Mouse (Mus musculus): ENCODE measurements at regions not wholly inside any gene's neighbourhood (a gene's known extent, or its start where the extent isn't known, plus 50 kb on each side); places are given as distances from the start of the nearest gene placed in this dataset.
A peak's percentile ranks its signal among the peaks of the same experiment; 100 is the strongest.

GRCm38 (mm10) chr8:31314692-31315358, 2113.7 kb upstream of the 5930422O12Rik start:
- DNase-seq: no peak

- no peak for DNase-seq
Measured at GRCm38 (mm10) chr8:31315359-31315705, 2113.2 kb upstream of the 5930422O12Rik start.

DNA sequence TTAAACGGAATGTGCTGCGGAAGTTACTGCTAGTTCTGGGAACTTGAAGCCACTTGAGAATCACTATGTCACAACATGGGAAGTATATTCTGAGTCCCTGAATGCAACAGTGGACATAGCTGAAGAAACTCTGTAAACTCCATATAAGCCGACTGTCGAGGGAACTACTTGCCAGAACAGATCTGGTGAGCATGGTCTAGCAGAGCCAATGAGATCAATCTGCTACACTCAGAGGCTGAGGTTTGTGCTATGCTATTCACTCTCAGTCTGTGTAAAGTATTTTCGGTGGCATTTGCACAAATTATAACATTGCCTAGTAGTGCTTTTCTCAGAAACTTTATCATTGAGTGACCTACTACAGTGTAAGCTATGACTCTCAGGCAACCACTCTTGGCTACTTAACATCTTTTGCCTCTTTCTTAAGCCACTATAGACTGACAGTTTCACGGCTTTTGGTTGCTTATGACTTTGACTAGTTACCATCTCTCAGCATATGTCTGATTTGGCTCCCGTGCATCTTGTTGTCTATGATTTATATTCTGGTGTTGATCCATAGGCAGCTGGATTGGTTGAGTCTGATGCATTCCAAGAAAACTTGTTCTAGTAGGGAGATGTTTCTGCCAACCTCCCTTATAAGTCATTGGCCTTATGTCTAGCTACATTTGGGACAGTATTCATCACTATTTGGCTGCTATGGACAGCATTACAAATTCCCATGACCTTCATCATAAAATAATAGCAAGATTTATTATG, 2094.8 kb upstream of the 5930422O12Rik start:
- DNase-seq: no peak

DNA sequence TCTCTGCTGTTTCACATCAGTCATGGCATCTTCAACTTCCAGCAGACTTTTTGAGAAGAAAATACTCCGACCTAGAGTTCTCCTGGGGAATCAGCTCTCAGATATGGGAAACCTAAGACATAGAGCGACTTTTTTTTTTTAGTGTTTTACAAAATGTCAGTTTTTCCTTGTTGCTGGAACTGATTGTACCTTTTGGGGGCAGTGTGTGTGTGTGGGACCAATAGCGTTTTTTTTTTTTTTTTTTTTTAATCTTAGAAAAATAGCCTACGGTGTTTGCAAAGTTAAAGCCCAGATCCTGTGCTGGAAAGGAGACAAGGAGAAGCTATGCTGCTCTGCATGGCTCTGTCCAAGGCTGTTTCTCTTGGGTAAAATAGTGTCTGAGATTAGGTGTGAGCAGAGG, 2080.0 kb upstream of the 5930422O12Rik start:
- DNase-seq: no peak

DNA sequence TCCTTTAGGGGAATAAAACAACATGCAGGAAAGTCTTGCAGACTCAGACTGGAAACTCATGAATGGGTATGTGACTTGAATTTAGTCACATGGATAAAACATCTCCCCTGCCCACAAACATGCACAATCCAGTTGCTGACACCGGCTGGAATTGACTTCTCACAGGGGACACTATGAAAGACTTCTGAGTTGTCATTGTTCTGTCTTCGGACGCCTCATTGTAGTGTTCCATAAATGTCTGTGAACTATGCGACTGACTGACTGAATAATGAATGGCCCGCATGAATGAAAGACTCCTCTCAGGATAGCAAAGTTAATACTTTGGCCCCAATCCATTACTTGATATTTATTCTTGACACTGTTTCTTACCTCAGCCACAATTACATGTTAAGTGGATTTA, 2058.9 kb upstream of the 5930422O12Rik start:
- DNase-seq: no peak

GRCm38 (mm10) chr8:31370137-31371010, 2058.1 kb upstream of the 5930422O12Rik start:
- no peak for DNase-seq

- peak; percentile 2 for DNase-seq
Measured at GRCm38 (mm10) chr8:31371656-31372055, 2056.9 kb upstream of the 5930422O12Rik start.

DNA sequence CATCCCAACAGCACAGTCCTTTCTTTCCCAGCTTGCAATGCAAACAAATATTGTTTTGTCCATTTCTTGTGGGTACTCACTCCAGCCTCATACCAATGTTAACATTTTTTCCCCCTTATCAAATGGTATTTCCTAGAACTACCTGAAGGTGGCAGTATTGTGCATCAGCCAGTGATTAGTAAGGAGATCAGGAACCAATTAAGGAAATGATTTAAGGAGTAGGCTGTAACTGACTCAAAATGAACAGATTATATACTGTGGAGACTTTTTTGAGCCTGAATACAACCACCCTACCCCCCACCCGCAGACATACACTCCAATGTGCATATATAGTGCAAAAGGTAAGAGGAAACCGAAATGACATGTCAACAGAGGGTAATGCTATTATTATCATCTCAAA, 2056.1 kb upstream of the 5930422O12Rik start:
- DNase-seq: no peak

DNA sequence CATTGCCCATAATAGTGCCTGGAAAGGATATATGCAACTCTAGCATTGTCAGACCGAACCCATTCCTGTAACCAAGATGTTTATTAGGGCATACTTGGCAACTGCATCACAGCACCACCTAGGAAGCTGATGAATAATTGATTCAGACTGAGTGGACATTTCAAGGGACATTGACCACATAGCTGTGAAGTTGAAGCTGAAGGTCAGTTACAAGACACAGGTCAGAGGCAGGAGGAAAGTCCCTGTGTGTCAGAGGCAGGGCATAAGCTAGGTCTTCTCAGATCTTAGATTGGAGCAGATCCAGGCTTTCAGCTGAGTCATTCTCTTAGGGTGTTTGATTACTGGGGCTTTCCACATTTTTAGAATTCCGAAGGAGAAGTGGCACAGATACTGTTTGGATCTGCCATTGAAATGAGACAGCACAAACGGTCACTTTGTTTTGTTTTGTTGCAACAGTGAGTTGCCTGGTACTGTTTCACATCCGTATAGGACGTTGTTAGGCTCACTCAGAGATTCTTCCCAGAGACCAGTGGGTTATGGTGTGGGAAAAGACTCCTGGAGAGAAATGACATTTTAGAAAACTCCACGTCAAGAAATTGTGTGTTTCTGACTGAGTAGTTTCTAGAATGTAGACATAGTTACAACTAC, 2055.2 kb upstream of the 5930422O12Rik start:
- peak; percentile 53 for DNase-seq

DNA sequence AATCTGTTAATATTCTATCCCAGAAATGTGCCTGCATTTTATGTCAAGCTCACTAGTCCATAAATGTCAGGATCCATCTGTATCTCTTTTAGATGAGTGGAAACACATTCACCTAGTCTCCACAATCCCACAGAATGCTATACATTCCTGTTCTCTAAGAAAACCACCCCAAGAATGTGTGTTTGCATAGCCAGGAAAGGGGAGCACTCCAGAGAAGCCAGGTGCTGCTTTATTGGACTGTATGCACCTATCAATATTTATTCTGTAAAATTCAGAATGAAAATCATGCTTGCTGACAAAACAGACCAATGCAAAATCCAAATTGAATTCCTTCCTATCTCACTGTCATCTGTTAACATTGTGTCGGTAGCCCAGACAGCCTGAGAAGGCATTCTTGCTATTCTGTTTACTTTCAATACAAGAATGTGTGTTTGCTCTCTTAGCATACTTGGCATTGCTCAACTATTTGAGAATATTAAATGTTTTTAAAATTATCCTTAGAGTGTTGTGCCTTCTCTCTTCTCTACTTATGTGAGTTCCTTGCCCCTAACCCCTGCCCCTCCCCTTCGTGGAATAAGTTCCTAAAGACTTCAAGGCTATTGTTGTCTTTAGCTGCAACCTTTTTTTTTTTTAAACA, 2050.7 kb upstream of the 5930422O12Rik start:
- no peak for DNase-seq

GRCm38 (mm10) chr8:31404811-31405210, 2023.7 kb upstream of the 5930422O12Rik start:
- no peak for DNase-seq

- DNase-seq: no peak
Measured at GRCm38 (mm10) chr8:31422241-31422640, 2006.3 kb upstream of the 5930422O12Rik start.

- no peak for DNase-seq
Measured at GRCm38 (mm10) chr8:31427706-31428105, 2000.8 kb upstream of the 5930422O12Rik start.

GRCm38 (mm10) chr8:31436445-31437191, 1991.9 kb upstream of the 5930422O12Rik start:
- no peak for DNase-seq

DNA sequence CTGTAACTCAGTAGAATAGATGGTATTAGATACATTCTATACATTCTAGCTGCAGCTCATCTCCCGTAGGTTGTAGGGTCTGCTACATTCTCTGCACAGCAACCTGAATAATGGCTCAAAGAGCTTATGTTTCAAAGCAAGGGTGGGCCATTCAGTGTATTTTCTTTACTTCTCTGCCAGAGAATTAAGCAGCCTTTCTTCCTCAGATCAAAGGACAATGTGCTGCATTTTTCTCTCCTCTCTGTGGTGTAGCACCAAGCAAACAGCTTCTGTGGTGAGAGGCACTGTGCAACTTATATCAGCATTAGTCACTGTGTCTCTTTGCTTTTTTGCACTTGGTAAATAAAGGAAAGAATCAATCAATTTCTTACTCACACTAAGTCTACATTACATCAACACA, 1983.7 kb upstream of the 5930422O12Rik start:
- no peak for DNase-seq

DNA sequence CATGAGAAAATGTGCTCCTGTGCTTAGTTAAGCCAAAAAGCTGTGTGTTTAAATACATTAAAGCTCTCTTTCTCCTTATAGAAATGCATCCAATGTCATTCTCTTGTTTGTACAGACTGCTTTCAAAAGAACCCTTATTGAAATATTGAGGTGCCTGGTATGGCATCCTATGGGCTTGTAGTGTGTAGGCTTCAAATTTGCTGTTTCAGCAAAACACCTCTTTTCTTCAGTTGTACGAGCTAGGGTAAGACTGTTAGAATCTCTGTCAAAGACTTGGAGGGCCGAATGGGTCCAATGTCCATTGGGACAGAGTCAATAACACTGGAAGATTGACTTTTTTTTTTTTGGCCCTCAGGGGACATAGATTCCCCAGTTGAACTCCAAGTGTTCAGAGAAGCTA, 1980.5 kb upstream of the 5930422O12Rik start:
- DNase-seq: no peak

GRCm38 (mm10) chr8:31454736-31455391, 1973.6 kb upstream of the 5930422O12Rik start:
- DNase-seq: no peak

GRCm38 (mm10) chr8:31460349-31460748, 1968.2 kb upstream of the 5930422O12Rik start:
- DNase-seq: no peak
